Mouse (Mus musculus) retina, embryonic 14.5 days (tissue): ENCODE data around the gene Gnb1.

Source experiments
- DNase-seq: peaks from one replicate; pipeline ENCODE4 v3.0.0-alpha.2; 2015; ENCODE audit warnings: low spot score

The Gnb1 gene

DNA sequence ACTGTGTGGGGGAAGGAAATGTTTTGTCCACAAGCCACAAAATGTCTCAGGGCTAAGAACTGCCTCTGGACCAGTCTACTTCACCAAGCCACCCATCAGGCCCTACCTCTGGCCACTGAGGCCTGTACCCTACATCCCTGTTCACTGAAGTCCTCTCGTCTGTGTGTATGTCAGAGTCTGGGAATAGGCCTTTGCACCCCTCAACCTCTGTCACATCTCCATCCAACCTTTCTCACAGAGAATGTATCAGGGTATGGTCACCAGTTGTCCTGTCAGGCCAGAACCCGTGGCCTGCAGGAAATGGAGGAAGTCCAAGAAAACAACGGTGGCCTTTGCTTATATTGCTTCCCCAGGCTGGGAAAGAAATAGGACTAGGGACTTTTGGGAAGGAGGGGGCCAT lies 5.6 kb upstream of the Gnb1 start:
- DNase-seq, result no peak

DNA sequence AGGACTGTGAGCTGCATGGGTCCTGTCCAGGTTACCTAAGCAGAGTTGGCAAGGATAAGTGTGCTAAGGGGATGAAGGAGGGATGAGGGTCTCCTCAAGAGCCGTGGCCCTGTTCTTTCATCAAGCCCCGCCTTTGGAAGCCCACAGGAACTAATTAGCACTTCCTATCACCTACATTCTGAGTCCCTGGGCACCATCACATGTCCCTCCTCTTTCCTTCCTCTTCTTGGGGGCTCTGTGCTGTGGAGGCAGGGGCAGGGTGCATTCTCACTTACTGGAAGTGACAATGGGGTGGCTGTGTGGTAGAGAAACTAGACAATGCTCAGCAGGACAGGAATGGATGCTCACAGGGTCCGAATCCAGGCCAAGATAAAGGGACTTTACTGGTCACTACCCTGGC lies 3.4 kb upstream of the Gnb1 start:
- no peak for DNase-seq

DNA sequence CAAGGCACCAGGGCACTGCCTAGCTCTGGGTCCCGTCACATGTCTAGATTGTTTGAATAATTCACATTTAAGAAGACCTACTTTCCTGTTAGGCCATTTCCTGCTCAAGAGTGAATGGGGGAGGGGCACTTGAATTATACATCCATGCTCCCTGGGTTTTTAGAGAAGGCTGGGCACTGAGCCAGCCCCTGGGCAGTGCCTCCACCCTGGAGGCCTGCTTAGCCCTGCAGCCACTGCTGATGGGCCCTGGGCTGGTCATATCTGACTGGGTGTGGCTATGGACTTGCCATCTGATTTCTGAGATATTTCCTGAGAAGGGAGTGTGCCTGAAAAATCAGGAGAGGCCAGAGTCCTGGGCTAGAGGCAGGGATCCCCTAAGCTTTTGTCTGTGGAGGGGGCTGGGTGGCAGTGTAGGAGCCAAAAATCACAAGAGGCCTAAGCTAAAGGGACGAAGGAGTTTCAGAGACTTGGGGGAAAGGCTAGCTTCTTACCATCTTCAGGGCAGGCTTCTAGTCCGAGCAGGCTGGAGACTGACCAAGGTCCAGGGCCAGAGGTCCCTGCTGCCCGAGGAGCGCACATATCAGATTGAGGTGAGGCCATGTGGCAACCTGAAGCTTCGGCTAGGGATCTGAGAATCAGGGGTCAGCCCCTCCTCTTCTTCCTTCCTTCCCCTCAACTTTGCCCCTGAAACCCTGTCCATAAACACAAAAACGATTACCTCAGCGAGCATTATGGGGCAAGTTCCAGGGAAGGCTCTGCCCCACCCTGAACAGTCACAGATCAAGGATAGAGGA lies 2.7 kb upstream of the Gnb1 start:
- DNase-seq, result peak; percentile 45

DNA sequence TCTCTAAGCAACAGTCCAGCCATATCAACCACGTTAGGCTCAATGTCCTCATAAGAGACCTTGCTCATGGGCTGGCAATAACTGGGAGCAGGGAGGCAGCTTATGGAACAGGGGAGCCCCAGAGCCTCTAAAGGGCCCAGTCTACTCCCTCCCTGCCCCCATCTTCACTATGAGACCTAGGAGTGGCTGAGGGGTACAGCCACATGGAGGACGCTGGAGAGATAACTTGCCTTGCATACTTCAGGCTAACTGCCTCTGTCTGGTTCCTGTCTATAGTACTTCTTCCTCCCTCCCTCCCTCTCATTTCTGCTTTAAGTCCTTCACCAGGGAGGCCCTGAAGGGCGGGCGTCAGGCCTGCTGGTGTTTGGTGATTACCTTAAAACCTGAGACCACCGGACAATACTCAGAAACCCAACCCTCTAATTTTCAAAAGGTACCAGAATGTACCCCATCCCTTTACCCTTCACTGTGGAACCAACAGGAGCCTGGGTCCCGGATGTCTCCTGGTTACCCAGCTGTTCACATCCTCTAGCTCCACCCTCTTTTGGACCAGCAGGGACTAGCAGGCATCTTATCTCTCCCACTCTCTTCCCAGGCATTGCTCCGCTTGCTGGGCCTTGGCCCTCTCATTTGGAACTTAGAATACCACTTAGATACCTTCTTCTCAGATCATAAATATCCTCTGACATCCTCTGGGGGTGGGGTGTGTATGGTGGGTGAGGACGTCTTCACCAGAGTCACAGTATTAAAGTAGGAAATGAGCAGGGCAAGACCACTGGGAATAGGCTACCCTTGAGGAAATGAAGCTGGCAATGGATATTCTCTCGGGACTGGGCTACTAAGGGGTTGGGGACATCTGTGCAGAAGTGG lies 1.8 kb upstream of the Gnb1 start:
- DNase-seq, result no peak

DNA sequence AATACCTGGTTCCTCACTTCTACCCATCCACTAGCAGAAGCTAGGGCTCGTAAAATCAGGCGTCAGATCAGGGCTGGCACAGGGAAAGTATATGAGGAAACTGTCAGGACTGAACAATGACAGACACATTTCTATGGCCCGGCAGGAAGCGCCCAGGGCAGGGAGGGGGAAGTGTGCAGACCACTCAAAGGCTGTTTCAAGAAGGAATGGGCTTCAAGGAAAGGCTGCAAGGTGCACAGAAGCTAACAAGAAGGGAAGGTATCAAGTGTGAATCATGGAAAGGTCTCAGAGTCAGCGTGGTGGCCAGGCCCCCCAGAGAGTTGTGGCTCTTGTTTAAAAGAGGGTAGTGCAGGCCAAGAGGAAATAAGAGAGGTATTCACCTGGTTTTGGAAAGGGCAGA lies 705 bp upstream of the Gnb1 start:
- no peak for DNase-seq

DNA sequence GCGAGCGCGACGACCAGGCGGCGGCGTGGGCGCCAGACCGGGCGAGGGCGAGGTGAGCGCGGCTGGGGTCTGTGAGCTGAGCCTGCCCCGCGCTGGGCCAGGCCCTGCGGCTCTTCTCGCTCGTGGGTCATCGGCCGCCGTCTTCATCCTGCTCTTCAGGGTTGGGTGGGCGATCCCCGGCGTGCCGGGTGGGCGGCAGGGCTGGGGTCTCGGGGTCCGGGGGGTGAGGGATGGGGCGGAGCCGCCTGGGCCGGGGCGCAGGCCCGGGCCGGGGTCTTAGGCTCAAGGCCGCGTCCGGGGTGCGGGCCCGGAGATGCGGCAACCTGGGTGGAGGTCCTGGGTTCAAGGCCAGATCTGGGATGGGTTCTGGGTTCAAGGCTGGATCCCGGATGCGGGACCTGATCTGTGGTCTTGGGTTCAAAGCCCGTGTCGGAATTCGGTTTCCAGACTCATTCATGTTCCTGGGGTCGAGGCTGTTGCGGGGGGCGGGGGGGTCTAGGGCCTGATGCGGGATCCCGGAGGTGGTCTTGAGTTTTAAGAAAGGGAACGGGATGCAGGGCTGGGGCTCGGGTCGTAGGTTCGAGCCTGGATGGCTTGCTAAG lies 469 bp downstream of the Gnb1 start:
- peak; percentile 54 for DNase-seq

DNA sequence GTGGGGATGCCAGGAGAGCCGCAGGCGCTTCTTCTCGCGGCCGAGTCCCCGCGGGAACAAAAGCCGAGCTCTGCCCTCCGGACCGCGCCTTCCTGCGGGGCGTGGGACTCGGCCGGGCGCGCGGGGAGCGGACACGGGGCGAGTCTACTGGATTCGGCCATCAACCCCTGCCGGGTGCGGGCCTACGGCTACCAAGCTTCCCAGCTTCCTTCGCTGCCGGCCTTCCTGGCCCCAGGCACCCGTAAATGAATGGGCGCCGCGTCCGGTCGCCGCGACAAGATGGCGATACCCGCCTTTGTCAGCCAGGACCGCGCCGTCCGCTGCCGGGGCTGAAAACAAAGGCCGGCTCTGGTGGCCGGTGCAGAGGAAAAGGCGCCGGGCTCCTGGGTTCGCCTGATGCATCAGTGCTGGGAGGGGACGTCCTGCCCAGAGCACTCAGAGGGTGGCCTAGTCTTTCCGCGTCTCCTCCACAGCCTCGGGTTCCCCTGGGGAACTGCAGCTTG lies 1.0 kb downstream of the Gnb1 start:
- DNase-seq, result peak; percentile 68

DNA sequence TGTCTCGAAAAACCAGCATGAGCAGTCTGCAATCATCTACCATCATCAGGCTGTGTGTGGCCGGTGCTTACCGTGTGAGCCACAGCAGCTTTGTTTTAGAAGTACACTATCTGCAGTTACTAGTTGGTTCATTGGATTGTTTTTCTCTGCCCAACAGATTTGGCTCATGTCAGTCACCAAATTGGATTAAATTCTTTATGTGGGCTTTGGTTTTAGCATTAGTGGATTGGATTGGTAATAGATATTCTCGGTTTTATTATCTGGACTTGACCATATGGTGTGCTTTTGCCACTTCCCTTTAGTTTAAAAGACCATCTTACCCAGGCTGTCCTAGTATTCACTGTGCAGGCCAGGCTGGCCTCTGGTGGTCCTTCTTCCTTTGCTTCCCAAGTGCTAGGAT lies 3.7 kb downstream of the Gnb1 start:
- DNase-seq, result peak; percentile 32

DNA sequence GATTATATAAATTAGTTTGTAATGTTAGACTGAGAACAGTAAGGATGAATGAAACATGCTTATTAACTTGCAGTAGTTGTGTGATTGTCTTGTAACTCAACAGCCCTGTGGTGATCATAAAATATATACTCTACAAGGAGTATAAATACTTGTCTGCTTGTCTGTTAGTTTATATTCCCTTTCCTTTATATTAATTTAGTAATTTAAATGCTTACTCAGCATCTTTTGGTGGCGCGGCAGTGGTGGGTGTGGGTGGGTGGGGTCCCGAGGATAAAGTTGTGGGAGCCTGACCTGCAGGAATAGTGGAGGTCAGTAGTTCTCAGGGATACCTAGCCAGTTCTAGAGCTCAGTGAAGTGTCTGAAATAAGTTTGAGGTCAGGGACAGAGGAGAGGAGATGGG lies 6.8 kb downstream of the Gnb1 start:
- DNase-seq, result no peak

DNA sequence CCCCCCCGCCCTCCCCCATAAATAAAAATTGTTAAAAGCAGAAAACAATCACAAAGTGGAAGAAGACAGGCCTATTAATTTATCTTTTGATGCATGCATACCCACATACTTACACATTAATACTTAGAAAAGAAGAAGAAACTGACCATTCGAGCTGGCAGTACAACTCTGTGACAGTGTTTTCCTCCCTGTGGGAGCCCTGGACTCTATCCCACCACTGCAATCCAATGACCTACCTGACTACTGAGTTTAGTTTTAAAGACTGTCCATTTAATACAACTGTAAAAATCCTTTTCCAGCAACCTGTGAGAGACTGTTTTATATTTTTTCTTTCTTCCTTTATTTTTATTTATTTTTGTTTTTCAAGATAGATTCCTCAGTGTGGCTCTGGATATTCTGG lies 10.0 kb downstream of the Gnb1 start:
- no peak for DNase-seq

DNA sequence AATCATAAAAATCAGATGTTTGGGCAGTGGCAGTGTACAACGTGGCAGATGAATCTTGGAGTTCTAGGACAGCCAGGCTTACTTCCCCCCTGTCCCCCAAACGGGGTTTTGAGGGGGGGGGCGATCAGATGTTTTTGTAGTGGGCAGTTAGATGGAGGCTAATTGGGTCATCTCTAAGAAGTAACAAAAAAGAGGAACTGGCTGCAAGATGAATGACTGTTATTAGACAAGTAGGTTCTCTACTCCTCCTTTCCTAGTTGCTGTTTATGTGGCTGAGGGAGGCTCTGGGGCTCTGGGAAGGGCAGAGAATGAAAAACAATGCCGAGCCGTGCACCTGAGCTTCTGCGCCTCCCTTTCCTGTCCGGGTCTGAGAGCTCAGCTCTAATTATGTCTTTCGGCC lies 13.9 kb downstream of the Gnb1 start:
- no peak for DNase-seq

DNA sequence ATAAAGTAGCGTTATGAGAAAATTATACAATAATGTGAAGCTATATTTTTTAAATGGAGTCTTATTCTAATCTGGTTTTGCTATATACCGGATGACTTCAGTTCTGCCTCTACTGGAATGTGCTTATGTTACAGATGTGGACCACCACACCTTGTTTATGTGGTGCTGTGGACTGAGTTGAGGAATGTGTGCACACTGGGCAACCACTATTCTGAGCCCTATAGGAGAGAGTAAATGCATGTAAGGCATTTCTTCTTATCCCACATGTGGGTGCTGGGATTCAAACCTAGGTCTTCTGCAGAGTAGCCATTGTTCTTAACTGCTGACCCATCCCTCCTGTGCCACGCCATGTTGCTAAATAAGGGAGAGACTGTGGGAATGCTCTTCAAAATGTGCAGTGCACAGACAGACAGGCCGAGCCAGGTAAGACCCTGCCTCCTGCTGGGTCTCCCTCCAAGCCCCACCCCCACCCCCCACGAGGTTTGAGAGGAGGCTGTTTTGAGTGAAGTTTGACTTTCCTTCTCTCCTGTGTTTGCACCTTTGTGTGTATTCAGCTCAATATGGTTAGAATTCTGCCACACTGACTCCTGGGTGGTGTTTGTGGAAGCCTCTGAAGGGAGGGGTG lies 14.6 kb downstream of the Gnb1 start:
- DNase-seq, result no peak

DNA sequence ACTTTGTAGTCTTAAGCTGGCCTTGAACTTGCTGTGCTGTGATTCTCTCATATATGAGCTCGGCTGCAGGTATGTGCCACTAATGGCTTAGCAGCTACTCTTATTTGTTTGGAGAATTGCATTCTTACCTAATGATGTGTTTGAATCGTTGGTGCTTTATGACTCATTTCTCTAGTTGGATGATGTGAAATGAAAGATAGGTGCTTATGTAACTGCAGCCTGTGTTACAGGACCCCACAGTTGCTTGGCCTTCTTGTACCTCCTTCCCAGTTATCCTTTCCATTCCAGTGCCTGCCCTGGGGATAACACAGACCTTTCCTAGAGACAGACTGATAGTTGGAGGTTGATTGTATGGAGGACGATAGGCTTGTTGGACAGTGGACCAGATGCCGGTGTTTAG lies 17.5 kb downstream of the Gnb1 start:
- no peak for DNase-seq

DNA sequence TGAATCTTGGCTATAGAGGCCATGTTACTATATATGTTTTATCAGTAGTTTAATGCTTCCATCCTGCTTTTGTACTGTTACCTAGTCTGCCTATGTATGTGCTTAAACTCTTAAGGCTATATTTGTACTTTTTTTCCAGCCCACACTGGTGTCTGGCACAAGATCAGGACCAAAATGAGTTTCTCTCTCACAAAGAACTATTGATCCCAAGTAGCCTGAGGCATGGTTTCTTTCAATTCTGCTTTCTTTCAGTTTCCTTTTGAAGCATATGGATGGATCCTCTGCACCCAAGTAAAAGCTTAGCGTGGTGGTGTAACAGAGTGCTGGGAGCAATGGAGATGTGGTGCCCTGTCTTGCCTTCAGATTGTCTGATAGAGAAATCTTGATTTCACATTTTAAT lies 19.8 kb downstream of the Gnb1 start:
- DNase-seq, result no peak

DNA sequence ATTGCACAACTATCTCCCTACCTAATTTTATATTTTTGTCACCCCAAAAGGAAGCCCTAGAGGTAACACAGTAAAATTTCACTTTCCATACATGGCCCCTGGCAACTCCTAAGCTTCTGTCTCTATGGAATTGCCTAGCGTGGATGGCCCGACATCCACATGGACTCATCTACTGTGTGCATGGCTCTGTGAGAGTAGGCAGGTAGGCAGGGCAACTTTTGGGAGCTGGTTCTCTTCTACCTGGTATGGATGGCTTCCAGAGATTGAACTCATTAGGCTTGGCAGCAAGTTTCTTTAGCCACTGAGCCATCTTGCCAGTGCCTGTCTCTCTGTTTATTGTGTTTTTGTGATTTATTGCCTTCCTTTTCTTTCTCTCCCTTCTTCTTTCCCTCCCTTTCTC lies 23.6 kb downstream of the Gnb1 start:
- no peak for DNase-seq

DNA sequence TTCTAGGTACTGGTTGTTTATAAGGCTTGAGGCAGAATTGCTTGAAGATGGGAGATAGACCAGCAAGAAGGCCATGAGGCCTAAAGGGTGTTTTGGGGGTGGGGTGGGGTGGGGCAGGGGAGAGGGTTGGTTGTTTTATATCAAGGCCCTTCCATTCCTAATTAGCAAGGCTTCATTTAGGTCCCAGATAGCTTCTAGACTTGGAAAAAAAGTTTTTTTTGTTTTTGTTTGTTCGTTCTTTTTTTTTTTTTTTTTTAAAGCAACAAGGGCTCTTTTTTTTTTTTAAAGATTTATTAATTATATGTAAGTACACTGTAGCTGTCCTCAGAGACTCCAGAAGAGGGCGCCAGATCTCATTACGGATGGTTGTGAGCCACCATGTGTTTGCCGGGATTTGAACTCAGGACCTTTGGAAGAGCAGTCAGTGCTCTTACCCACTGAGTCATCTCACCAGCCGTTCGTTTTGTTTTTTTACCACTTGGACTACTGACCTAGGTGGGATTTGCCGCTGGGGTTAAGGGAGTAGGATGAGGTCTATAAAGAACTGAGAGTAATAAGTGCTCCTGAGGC lies 26.9 kb downstream of the Gnb1 start:
- DNase-seq, result no peak

DNA sequence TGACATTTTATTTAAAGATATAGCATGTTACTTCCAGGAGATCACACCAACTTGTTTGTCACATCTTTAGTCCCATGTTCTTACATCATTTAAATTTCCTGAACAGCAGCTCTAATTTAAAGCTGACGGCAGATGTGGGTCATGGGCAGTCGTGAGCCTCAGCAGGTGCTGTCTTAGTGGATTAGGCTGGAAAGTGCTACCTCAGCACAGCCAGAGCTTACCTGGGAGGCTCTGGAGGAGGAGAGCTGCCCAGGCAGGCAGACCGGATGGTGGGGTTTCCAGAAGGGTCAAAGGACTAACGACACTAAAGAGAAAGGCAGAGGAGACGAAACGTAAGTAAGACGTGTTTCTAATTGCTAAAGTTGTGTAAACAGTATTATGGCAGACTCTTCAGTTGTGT lies 31.2 kb downstream of the Gnb1 start:
- DNase-seq, result no peak

DNA sequence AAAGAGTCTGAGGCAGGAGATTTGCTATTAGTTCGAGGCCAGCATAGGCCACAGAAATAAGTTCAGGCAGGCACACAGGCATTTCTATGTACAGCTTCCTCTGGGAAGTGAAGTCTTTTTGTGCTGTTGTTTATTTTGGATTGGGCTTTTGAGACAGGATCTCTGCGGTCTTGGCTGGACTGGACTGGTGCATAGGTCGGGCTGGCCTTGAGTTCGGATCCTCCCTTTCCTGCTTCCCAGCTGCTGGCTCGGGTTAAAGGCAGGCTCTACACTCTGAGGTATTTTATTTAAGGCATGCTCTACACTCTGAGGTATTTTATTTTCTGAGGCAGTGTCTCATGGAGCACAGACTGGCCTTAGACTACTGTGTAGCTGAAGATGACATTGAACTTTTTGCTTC lies 34.6 kb downstream of the Gnb1 start:
- DNase-seq, result no peak

DNA sequence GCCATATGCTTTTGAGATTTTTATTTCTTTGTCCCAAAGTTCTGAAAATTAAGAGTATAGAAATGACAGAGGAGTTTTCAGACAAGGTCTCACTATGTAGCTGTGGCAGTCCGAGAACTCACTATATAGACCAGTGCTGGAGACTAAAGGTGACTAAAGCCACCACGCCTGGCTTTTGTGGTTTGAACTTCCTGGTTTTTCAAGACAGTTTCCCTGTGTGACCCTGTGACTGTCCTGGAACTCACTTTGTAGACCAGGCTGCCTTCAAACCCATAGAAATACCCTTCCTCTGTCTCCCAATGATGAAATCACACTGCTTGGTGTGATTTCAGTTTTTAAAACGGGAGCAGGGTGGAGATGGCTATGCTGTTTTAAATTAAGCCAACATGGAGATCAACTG lies 38.1 kb downstream of the Gnb1 start:
- DNase-seq, result no peak

DNA sequence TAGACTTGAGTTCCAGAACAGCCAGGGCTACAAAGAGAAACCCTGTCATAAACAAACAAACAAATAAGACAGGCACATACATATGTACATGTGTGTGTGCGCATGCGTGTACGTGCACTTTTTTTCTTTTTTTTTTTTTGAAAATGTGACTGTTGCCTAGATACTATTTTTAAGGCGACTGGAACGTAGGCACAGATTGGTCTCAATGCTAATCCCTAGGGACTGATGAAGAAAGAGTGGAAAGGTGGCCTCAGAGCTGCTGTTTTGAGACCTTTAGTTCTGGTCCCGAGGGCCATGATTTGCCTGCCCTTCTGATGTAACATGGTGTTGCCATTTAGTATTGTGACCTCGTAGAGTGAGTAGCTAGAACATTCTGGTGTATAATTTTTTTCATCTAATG lies 58.8 kb downstream of the Gnb1 start:
- DNase-seq, result no peak

DNA sequence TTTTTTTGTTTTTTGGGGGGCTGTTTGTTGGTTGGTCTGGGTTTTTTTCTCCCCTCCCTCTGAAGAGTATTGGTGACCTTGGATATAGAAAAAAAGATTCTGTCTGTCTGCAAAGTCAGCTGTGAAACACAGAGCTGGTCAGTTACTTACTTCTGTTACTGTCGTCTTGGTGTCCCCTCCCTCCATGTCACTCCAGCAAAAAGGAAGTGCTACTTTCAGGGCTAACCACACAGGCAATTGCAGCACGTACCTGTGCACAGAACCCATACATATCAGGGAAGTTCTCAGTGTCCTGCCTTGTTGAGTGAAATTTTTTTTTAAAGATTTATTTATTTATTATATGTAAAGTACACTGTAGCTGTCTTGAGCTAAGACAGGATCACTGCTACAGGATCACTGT lies 59.3 kb downstream of the Gnb1 start:
- DNase-seq, result no peak

DNA sequence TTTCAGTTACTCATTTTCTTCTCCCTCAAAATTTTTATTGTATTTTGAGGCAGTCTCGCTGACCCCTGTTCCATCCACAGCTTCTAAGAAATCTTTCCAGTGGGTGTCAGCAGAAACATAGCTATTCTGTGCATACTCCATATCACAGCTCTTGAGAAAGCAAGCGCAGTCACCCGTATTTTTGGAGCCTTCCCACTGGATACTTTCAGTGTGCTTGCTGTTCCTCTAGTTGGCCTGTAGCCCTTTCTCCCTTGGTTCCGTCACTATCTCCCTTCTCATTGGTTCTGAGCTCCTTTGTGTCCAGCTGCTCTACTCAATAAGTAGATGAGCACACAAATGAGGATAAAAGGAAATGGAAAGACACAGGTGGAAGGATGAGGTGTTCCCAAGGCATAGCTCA lies 59.9 kb downstream of the Gnb1 start:
- no peak for DNase-seq
